Mouse (Mus musculus) heart, postnatal 0 days (tissue): ENCODE measurements around the gene Ccdc180.

Experiments used
- CTCF ChIP-seq: IDR thresholded peaks from 2 replicates; pipeline ENCODE4 v1.5.1; 2016; ENCODE audit warnings: antibody characterized with exemption, control low read depth, low read depth
- EP300 ChIP-seq: IDR thresholded peaks from 2 replicates; pipeline ENCODE4 v1.6.1; 2016; ENCODE audit warnings: antibody characterized with exemption, low read depth

GRCm38 (mm10) chr4:45953025-45953919, 63.2 kb downstream of the Ccdc180 start:
- TF ChIP-seq CTCF (no peak), EP300 (no peak)
